Mouse (Mus musculus): ENCODE measurements around the gene Dgki.

DNA sequence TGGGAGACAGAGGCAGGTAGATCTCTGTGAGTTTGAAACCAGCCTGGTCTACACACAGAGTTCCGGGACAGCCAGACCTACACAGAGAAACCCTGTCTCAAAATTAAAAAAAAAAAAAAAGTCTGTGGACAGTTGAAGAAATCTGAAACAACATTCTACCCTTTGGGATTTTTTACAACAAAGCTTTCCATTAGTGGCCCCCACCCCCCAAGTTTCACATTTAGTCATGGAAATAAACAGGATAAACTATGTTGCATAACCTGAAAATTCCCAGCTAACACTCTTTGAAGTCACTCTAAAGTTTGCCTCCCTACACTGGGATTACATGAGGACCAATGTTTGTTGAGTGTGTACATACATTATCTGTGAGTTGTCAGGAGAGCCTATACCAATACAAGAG is 461.2 kb downstream of the Dgki start:
- TF ChIP-seq CTCF (IDR thresholded peaks at IDR 0.05; ENCODE audit: insufficient read depth, low read depth, low read length) (no peak), POLR2A (IDR thresholded peaks at IDR 0.05; ENCODE audit: insufficient read depth, low read depth, low read length) (no peak)
